Mouse (Mus musculus) thymus, adult 2 months (tissue): ENCODE data around the gene Nudt22.

Source experiments
- CTCF ChIP-seq: fragments of 200-500 bp; IDR thresholded peaks from 2 replicates; pipeline ENCODE4 v1.5.1; 2012; ENCODE audit warnings: mild to moderate bottlenecking, control low read depth, low read length, moderate library complexity, borderline replicate concordance; ENCODE audit not compliant: control insufficient read depth, poor library complexity, insufficient read depth; ENCODE audit errors: extremely low read depth
- POLR2A ChIP-seq: fragments of 200-500 bp; IDR thresholded peaks from 2 replicates; pipeline ENCODE4 v1.6.1; 2012; ENCODE audit warnings: mild to moderate bottlenecking, low read length, control low read depth, moderate library complexity; ENCODE audit not compliant: control insufficient read depth, poor library complexity, insufficient read depth; ENCODE audit errors: extremely low read depth

DNA sequence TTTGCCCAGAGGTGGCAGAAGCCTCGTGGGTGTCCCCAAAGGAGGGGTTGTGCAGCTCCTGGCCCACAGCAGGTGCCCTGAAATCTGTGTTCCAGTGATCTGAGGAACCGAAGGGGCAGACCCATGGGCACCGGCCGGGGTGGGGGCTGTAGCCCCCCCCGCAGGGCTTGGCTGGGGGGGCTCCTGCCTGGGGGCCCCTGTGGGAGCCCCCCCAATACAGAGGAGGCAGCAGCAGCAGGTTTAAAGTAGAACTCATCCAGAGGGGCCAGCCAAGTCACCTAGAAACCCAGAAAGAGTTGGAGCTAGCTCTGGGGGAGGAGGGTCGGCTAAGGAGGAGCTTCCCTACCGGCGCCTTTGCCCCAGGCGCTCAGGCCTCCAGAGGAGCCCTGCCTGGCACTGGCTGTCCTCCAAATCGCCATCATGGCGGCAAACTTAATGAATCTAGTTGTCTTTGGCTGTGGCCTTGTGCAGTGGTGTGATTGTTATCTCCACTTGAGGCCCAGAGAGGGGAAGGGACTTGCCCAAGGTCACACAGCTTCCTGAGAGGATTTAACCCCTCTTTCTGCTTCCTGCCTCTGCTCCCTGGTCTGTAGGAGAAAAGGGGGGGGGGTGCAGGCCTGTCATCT lies 25.3 kb downstream of the Nudt22 start:
- TF ChIP-seq CTCF (no peak), POLR2A (no peak)
